Mouse (Mus musculus) C2C12 (cell line): ENCODE measurements at regions not wholly inside any gene's neighbourhood (a gene's known extent, or its start where the extent isn't known, plus 50 kb on each side); places are given as distances from the start of the nearest gene placed in this dataset.

ENCODE experiments used
- CEBPB ChIP-seq: IDR thresholded peaks from one replicate; pipeline ENCODE4 v1.6.1; 2011; ENCODE audit warnings: low read depth, mild to moderate bottlenecking, control low read depth, moderate library complexity
- CTCF ChIP-seq: IDR thresholded peaks from one replicate; pipeline ENCODE4 v1.5.1; 2011; ENCODE audit not compliant: control insufficient read depth, insufficient read depth, insufficient read length
- FOSL1 ChIP-seq: IDR thresholded peaks from one replicate; pipeline ENCODE4 v1.8.0; 2011; ENCODE audit warnings: mild to moderate bottlenecking, low read length; ENCODE audit not compliant: poor library complexity, insufficient read depth, severe bottlenecking
- MAX ChIP-seq: IDR thresholded peaks from one replicate; pipeline ENCODE4 v1.6.1; 2011; ENCODE audit warnings: mild to moderate bottlenecking, control low read depth
- MYOD1 ChIP-seq: IDR thresholded peaks from one replicate; pipeline ENCODE4 v1.6.1; 2011; ENCODE audit warnings: low read depth; ENCODE audit not compliant: control insufficient read depth, insufficient read length
- MYOG ChIP-seq: IDR thresholded peaks from one replicate; pipeline ENCODE4 v1.6.1; 2011; ENCODE audit not compliant: control insufficient read depth, insufficient read length; ENCODE audit errors: extremely low read depth
- USF1 ChIP-seq: IDR thresholded peaks from one replicate; pipeline ENCODE4 v1.6.1; 2011; ENCODE audit warnings: low read depth, mild to moderate bottlenecking, control low read depth, moderate library complexity

DNA sequence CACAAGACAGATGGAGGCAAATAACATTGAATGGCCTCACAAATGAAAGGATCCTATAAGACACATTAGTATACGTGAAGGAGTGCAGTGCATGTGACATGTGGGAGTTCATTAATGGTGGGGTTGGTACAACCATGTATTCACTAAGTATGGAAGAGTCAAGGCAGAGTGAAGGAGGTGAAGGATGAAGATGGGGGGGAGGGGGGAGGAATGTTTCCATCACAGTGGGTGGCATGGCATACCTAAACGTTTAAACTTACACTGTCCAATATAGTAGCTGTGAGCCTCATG, 386.5 kb upstream of the Pik3r1 start:
- TF ChIP-seq CTCF (no peak), USF1 (no peak), MAX (no peak), MYOG (no peak), MYOD1 (no peak), CEBPB (no peak), FOSL1 (no peak)
